Mouse (Mus musculus): ENCODE data around the gene Fbxl7. TPM values are rescaled to one million over a fixed set of nuclear protein-coding genes. Genes with fewer than 3 reads are reported as not detected.
A peak's percentile ranks its signal among the peaks of the same experiment; 100 is the strongest.

Fbxl7 gene
- polyA plus RNA-seq, 1 experiment from 2014 or later, result 24.1 TPM

DNA sequence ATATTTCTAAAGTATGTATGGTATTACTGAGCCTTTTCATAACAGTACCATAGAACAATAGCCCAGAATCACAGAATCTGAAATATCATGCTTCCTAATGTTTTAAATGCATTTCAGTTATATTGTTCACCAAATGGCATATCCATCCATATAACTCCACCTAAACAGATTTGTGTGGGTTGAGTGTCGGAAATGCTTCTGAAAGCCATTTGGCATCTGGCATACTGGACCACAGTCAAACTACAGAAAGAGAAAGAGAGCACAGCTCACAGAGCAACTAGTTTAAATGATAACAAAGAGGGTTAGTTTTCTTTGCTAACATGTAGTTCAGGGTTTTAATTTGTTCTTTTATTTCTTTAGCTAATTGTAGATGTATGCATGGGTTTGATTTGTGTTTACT is 57.0 kb downstream of the Fbxl7 start:
- ATAC-seq (ENCODE audit: low FRiP score, low TSS enrichment), result no peak
- no peak overlapping the region for H3K4me3 ChIP-seq (ENCODE audit: low read length)
- 91% methylated on average over 1 of the region's 1 CpGs for WGBS
- H3K9me3 ChIP-seq (ENCODE audit: control insufficient read depth, low read length), result no peaks in the 10 kb centered on the region
- H3K27me3 ChIP-seq (ENCODE audit: control insufficient read depth, insufficient read depth, low read length), result no peaks in the 10 kb centered on the region
- no peak overlapping the region for H3K4me2 ChIP-seq (replicated peaks; ENCODE audit: low read depth, low read length)
- H3K36me3 ChIP-seq (ENCODE audit: control insufficient read depth, insufficient read depth, low read length), result no peaks in the 10 kb centered on the region
- no peaks in the 10 kb centered on the region for H3K4me1 ChIP-seq (ENCODE audit: control insufficient read depth, insufficient read depth, low read length)
- no peak overlapping the region for H3K9ac ChIP-seq (ENCODE audit: low read depth, low read length)
- no peak overlapping the region for H3K27ac ChIP-seq (ENCODE audit: low read depth, low read length)

DNA sequence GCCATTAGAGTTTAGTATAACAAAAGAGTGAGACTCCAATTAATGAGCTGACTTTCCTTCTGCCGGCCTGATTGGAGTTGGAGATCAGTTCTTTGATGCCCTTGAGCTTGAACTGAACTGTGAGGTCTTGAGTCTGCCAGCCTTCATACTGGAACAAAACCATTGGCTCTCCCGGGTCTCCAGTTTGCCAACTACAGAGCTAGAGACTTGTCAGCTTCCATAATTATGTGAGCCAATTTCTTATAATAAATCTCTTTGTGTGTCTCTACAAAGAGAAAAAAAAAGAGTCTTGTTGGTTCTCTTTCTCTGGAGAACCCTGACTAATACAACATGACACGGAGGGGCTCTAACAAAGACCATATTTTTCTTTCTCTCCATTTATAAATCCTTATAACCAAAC is 58.2 kb downstream of the Fbxl7 start:
- no peak overlapping the region for H3K9ac ChIP-seq (ENCODE audit: low read depth, low read length)
- 76% methylated on average over 3 of the region's 3 CpGs for WGBS
- H3K4me2 ChIP-seq (replicated peaks; ENCODE audit: low read depth, low read length), result no peak overlapping the region
- no peaks in the 10 kb centered on the region for H3K27me3 ChIP-seq (ENCODE audit: control insufficient read depth, insufficient read depth, low read length)
- no peak overlapping the region for H3K4me3 ChIP-seq (ENCODE audit: low read length)
- no peak overlapping the region for H3K27ac ChIP-seq (ENCODE audit: low read depth, low read length)
- no peaks in the 10 kb centered on the region for H3K36me3 ChIP-seq (ENCODE audit: control insufficient read depth, insufficient read depth, low read length)
- H3K4me1 ChIP-seq (ENCODE audit: control insufficient read depth, insufficient read depth, low read length), result no peaks in the 10 kb centered on the region
- ATAC-seq (ENCODE audit: low FRiP score, low TSS enrichment), result no peak
- no peaks in the 10 kb centered on the region for H3K9me3 ChIP-seq (ENCODE audit: control insufficient read depth, low read length)

DNA sequence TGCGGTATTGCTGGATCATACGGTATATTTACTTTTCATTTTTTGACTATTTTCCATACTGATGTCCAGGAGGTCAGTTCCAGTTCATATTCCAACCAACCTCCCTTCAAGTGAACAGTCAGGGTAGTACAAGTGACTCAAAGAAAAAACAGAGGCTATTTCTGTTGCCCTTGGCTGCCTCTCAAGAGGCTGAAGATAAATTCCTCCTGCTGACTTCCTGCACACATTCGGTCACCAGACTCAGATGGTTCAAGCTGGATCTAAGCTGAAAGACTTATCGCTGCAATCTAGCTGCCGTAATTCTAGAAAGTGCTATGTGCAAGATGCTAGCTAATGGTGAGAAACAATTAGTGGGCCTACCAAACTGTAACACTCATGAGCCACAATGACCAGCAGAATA is 61.0 kb downstream of the Fbxl7 start:
- H3K9ac ChIP-seq (ENCODE audit: low read depth, low read length), result no peak overlapping the region
- no peak for ATAC-seq (ENCODE audit: low FRiP score, low TSS enrichment)
- 77% methylated on average over 5 of the region's 5 CpGs for WGBS

DNA sequence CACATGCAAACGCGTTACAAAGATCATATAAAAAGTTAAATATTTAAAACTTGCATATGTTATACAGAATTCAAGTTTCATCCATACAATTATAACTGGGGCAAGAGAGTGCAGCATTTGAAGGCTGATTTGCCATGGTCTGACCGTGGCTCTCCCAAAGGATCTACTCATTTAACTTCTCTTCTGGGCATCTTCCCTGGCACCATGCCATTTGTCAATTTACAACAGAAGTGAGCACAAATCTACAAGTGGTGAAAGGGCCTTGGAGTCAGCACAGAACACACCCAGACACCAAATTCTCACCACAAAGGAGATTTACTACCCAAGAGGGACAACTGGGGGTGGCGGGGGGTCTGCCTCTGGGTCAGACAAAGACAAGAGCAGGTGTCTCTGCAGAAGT is 64.2 kb downstream of the Fbxl7 start:
- Histone ChIP-seq H3K9ac (ENCODE audit: low read depth, low read length) (no peak overlapping the region), H3K27ac (ENCODE audit: low read depth, low read length) (no peak overlapping the region), H3K27me3 (ENCODE audit: control insufficient read depth, insufficient read depth, low read length) (no peaks in the 10 kb centered on the region), H3K36me3 (ENCODE audit: control insufficient read depth, insufficient read depth, low read length) (no peaks in the 10 kb centered on the region), H3K4me3 (ENCODE audit: low read length) (no peak overlapping the region), H3K9me3 (ENCODE audit: control insufficient read depth, low read length) (no peaks in the 10 kb centered on the region), H3K4me2 (replicated peaks; ENCODE audit: low read depth, low read length) (no peak overlapping the region), H3K4me1 (ENCODE audit: control insufficient read depth, insufficient read depth, low read length) (no peaks in the 10 kb centered on the region)
- 83% methylated on average over 4 of the region's 4 CpGs for WGBS
- no peak for ATAC-seq (ENCODE audit: low FRiP score, low TSS enrichment)

More for the DNA sequence above, 61.0 kb downstream of the Fbxl7 start:
- Histone ChIP-seq H3K9me3 (ENCODE audit: control insufficient read depth, low read length) (no peaks in the 10 kb centered on the region), H3K4me3 (ENCODE audit: low read length) (no peak overlapping the region), H3K4me1 (ENCODE audit: control insufficient read depth, insufficient read depth, low read length) (no peaks in the 10 kb centered on the region), H3K4me2 (replicated peaks; ENCODE audit: low read depth, low read length) (no peak overlapping the region), H3K36me3 (ENCODE audit: control insufficient read depth, insufficient read depth, low read length) (no peaks in the 10 kb centered on the region), H3K27me3 (ENCODE audit: control insufficient read depth, insufficient read depth, low read length) (no peaks in the 10 kb centered on the region), H3K27ac (ENCODE audit: low read depth, low read length) (no peak overlapping the region)

DNA sequence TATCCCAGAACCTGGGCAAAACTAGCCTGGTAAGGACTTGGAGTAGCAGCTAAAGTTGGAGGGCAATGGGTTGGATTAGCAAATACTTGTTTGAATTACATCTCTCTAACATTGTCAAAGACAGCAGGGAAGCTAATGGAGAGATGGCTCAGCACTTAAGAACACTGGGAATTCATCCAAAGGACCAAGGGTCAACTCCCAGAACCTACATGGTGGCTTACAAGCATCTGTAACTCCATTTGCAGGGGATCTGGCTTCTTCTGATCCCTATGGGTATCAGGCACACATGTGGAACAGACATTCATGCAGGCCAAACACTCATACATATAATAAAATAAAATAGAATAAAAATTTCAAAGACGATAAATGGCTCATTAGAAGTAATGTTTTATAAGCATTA is 78.4 kb downstream of the Fbxl7 start:
- Histone ChIP-seq H3K27me3 (ENCODE audit: control insufficient read depth, insufficient read depth, low read length) (no peaks in the 10 kb centered on the region), H3K9ac (ENCODE audit: low read depth, low read length) (no peak overlapping the region), H3K4me3 (ENCODE audit: low read length) (no peak overlapping the region), H3K4me2 (replicated peaks; ENCODE audit: low read depth, low read length) (no peak overlapping the region), H3K27ac (ENCODE audit: low read depth, low read length) (no peak overlapping the region), H3K4me1 (ENCODE audit: control insufficient read depth, insufficient read depth, low read length) (0 out of 2 replicates have a peak, but pooled peaks cover 2% of the 10 kb centered on the region), H3K36me3 (ENCODE audit: control insufficient read depth, insufficient read depth, low read length) (no peaks in the 10 kb centered on the region), H3K9me3 (ENCODE audit: control insufficient read depth, low read length) (no peaks in the 10 kb centered on the region)
- 87% methylated on average over 1 of the region's 1 CpGs for WGBS
- no peak for ATAC-seq (ENCODE audit: low FRiP score, low TSS enrichment)

DNA sequence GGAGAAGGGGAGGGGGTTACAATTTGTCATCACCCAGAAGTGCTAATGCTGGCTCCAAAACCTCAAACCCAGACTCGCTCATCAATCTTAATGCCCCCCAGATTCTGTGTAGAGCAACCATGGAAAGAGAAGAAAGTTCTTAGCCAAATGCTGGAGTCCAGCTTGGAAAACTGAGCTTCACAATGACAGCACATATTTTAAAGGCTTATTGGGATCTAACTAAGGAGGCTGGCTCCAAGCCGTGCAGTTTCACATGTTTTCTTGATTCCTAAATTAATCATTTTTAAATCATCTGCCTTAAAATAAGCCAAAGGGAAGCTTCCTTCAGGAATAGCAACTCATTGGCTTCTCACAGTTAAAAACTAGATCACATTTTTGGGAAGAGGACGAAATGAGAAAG is 82.5 kb downstream of the Fbxl7 start:
- 53% methylated on average over 3 of the region's 3 CpGs for WGBS
- H3K9me3 ChIP-seq (ENCODE audit: control insufficient read depth, low read length), result no peaks in the 10 kb centered on the region
- no peak for ATAC-seq (ENCODE audit: low FRiP score, low TSS enrichment)
- no peak overlapping the region for H3K4me2 ChIP-seq (replicated peaks; ENCODE audit: low read depth, low read length)
- no peak overlapping the region for H3K4me3 ChIP-seq (ENCODE audit: low read length)
- H3K36me3 ChIP-seq (ENCODE audit: control insufficient read depth, insufficient read depth, low read length), result no peaks in the 10 kb centered on the region
- H3K4me1 ChIP-seq (ENCODE audit: control insufficient read depth, insufficient read depth, low read length), result 0 out of 2 replicates have a peak, but pooled peaks cover 2% of the 10 kb centered on the region
- H3K27ac ChIP-seq (ENCODE audit: low read depth, low read length), result peak overlapping the region; percentile 7; the same call in 1 of the 2 replicates
- no peak overlapping the region for H3K9ac ChIP-seq (ENCODE audit: low read depth, low read length)
- H3K27me3 ChIP-seq (ENCODE audit: control insufficient read depth, insufficient read depth, low read length), result no peaks in the 10 kb centered on the region

DNA sequence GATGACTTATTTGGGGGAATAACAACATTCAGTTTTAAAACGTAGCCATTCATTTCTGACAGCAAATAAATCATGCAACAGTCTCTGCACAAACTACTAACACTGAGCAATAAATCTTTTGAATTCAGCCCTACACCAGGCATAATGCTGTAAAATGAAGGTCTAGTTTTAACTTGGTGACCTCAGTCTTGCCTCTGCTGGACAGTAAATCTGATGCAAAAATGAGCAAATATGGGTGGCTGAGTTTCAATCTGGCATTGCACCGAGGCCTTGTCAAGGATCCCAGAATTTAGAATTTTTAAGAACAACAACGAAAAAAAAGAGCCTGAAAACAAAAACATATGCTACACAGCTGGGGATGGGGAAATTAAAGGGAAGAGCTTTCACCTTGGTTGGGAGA is 85.8 kb downstream of the Fbxl7 start:
- no peak overlapping the region for H3K27ac ChIP-seq (ENCODE audit: low read depth, low read length)
- no peaks in the 10 kb centered on the region for H3K36me3 ChIP-seq (ENCODE audit: control insufficient read depth, insufficient read depth, low read length)
- 51% methylated on average over 3 of the region's 3 CpGs for WGBS
- H3K9ac ChIP-seq (ENCODE audit: low read depth, low read length), result no peak overlapping the region
- H3K4me3 ChIP-seq (ENCODE audit: low read length), result no peak overlapping the region
- no peak overlapping the region for H3K4me2 ChIP-seq (replicated peaks; ENCODE audit: low read depth, low read length)
- peak; percentile 81; the same call in 1 of the 2 replicates for ATAC-seq (ENCODE audit: low FRiP score, low TSS enrichment)
- no peaks in the 10 kb centered on the region for H3K27me3 ChIP-seq (ENCODE audit: control insufficient read depth, insufficient read depth, low read length)
- 0 out of 2 replicates have a peak, but pooled peaks cover 2% of the 10 kb centered on the region for H3K4me1 ChIP-seq (ENCODE audit: control insufficient read depth, insufficient read depth, low read length)
- H3K9me3 ChIP-seq (ENCODE audit: control insufficient read depth, low read length), result no peaks in the 10 kb centered on the region

DNA sequence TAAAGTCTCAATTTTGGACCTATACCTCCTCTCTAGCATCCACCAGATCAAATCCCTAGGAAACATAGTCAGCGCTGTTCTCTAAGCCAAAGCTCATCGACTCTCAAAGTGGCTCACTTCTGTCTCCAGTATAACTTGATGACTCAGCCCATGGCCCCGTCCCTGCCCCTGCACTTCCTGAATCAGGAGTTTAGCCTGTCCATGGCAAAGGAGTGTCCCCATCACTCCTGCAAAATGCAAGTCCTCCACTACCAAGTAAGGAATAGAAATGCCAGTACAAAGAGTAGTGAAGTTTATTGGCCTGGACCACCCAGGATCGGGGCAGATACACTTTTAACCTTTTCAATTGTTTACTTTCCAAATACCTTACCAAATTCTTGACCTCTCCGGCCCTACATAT is 91.3 kb downstream of the Fbxl7 start:
- Histone ChIP-seq H3K36me3 (ENCODE audit: control insufficient read depth, insufficient read depth, low read length) (no peaks in the 10 kb centered on the region), H3K27ac (ENCODE audit: low read depth, low read length) (no peak overlapping the region), H3K9ac (ENCODE audit: low read depth, low read length) (no peak overlapping the region), H3K4me1 (ENCODE audit: control insufficient read depth, insufficient read depth, low read length) (no peaks in the 10 kb centered on the region), H3K4me2 (replicated peaks; ENCODE audit: low read depth, low read length) (no peak overlapping the region), H3K4me3 (ENCODE audit: low read length) (no peak overlapping the region), H3K27me3 (ENCODE audit: control insufficient read depth, insufficient read depth, low read length) (no peaks in the 10 kb centered on the region), H3K9me3 (ENCODE audit: control insufficient read depth, low read length) (no peaks in the 10 kb centered on the region)
- 39% methylated on average over 5 of the region's 5 CpGs for WGBS
- ATAC-seq (ENCODE audit: low FRiP score, low TSS enrichment), result peak; percentile 78

DNA sequence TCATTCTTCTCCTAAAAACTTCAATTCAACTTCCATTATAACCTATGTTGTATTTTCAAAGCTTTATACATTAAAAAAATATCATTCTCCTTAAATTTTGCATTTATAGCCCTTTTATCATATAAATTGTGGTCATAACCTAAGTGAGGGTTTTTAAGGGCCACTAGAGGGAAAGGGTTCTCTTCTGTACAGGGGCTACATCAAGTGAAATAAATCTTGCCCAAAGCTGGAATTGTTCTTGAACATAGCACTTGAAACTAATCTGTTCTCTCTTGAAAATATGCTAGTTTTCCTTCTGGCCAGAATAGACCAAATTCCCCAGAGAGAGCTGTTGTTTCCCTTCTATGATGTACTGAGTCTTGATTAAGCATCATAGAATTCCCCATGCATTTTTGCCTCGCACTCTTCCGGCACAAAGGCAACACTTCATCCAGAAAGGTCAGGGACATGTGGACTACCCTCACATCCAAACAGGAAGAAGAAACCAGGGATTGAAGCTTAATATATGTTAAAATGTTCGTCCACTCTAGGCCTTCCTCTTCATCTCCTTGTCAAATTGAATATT is 95.8 kb downstream of the Fbxl7 start:
- H3K4me1 ChIP-seq (ENCODE audit: control insufficient read depth, insufficient read depth, low read length), result 0 out of 2 replicates have a peak, but pooled peaks cover 5% of the 10 kb centered on the region
- H3K9ac ChIP-seq (ENCODE audit: low read depth, low read length), result no peak overlapping the region
- no peak for ATAC-seq (ENCODE audit: low FRiP score, low TSS enrichment)
- H3K36me3 ChIP-seq (ENCODE audit: control insufficient read depth, insufficient read depth, low read length), result no peaks in the 10 kb centered on the region
- no peaks in the 10 kb centered on the region for H3K27me3 ChIP-seq (ENCODE audit: control insufficient read depth, insufficient read depth, low read length)
- H3K9me3 ChIP-seq (ENCODE audit: control insufficient read depth, low read length), result no peaks in the 10 kb centered on the region
- H3K4me2 ChIP-seq (replicated peaks; ENCODE audit: low read depth, low read length), result no peak overlapping the region
- 49% methylated on average over 3 of the region's 3 CpGs for WGBS
- no peak overlapping the region for H3K4me3 ChIP-seq (ENCODE audit: low read length)
- H3K27ac ChIP-seq (ENCODE audit: low read depth, low read length), result no peak overlapping the region

All from kidney, embryonic 14.5 days (tissue).